Mouse (Mus musculus): Measurements from ENCODE around the gene Sgpl1.

GRCm38 (mm10) chr10:61056661-61057060 is 90.8 kb downstream of the Sgpl1 start:
- TF ChIP-seq CTCF (IDR thresholded peaks at IDR 0.05) (no peak), POLR2A (IDR thresholded peaks at IDR 0.05; ENCODE audit: insufficient read depth, low read depth, low read length) (no peak)
